Mouse (Mus musculus) retina, embryonic 14.5 days (tissue): Measurements from ENCODE around the gene Snapc1.
A peak's percentile ranks its signal among the peaks of the same experiment; 100 is the strongest.

Experiments used
- DNase-seq: peaks from one replicate; pipeline ENCODE4 v3.0.0-alpha.2; 2015; ENCODE audit warnings: low spot score

Snapc1 gene

GRCm38 (mm10) chr12:73996906-73997296, 32.6 kb downstream of the Snapc1 start:
- no peak for DNase-seq

GRCm38 (mm10) chr12:73997297-73998127, 33.2 kb downstream of the Snapc1 start, which contains the start of gene Syt16:
TSS of gene Syt16 (plus strand) at chr12:73997661.
- DNase-seq, result peak; percentile 63

DNA sequence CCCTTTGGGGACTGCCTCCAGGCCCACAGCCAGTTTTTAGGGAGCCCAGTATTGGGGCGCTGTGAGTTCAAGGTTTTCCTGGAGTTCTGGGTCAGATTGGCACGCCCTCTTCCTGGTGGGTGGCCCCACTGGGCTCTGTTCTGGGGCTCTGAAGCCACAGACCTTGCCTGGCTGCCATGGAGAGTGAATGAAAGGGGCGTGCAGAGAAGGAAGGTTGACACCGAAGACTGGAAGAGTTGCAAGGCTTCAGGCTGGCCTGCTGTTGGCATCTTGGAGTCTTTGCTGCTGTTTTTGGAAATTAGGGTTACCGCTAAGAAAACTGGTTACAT, 33.8 kb downstream of the Snapc1 start:
- peak; percentile 36 for DNase-seq

GRCm38 (mm10) chr12:74002449-74002848, 38.2 kb downstream of the Snapc1 start:
- no peak for DNase-seq

DNA sequence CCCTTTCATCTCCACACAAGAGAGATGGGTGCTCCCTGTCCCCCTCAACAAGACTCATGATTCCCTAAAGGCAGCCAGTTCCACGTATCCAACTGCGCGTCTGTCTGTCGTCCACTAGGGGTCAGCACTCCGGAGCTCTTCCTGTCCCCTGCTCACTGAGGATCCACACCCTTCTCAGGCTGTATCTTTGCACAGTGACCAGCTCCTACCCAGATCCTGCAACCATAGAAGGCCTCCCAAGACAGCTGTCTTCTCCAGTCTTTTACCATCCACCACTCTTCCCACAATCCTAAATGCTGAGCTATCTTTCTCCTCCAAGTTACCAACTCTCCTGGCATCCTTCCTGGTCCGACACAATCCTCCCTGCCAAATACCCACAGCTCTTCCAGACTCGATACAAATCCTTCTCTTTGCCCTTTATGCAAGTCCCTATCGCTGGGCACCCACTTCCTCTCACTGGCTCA, 45.2 kb downstream of the Snapc1 start:
- peak; percentile 78 for DNase-seq

DNA sequence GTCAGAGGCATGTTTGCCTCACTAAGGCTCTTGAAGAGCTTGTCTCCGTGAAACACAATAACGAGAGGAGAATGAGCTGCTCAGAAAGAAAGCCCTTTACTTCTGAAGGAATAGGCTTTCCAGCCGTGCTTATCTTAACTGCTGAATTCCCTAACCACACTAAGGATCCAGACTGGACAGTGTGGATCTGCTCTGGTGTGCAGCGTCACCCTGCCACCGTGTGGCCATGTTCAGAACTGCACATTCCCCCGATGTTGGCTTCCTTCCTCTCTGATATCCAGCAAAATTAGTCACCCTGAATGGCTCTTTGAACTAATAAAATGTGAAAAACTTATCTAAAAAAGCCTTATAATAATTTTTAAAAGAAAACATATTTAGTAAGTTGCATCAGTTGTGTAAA, 49.5 kb downstream of the Snapc1 start:
- peak; percentile 93 for DNase-seq

GRCm38 (mm10) chr12:74014739-74015270, 50.5 kb downstream of the Snapc1 start:
- peak; percentile 77 for DNase-seq

DNA sequence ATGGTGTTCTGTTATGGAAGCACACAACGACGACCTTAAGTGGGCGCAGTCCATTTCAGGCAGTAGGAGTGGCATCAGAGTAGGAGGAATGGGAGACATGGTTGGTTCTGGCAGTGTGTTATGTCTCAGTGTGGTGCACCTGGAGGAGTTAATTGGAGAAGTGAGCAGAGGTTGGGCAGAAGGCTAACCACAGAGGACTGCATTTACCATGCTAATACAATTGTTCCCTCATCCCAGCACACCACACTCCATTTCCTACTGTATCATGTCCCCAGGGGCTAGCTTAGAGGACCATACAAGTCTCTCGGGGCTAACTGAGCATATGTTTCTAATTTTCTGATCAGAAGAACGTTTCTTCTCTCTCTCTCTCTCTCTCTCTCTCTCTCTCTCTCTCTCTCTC, 51.2 kb downstream of the Snapc1 start:
- DNase-seq, result no peak

DNA sequence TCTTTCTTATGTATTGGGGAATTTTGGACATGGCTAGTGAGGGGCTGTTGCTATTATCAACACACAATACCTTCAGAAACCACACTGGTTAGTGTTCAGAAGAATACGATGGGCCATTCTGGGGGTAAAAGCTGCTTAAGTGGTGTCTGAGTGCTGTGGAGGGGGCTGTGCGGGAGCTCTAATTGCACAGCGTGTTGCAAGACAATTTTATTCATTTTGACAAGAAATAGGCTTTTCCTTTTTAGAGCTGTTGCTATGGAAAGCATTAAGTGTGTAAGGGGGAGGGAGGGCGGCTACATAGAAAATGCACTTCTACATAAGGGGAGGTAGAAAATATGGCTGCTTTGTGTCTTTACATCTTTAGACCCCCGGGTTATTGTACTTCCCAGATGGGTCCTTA, 59.0 kb downstream of the Snapc1 start:
- DNase-seq, result no peak

- no peak for DNase-seq
These were observed 60.6 kb downstream of the Snapc1 start for GRCm38 (mm10) chr12:74024912-74025311.
